Mouse (Mus musculus): Measurements from ENCODE around the gene Rab28. TPM values are rescaled to one million over a fixed set of nuclear protein-coding genes. Genes with fewer than 3 reads are reported as not detected.
"Not testable (repeated sequence)": the region's sequence is repeated elsewhere in the genome, so short reads cannot be mapped to it uniquely, and the experiment has no call there.

Rab28 gene
- polyA plus RNA-seq, 1 experiment from 2014 or later = 76.1 TPM

GRCm38 (mm10) chr5:41744234-41744633 lies 36.3 kb upstream of the Rab28 start:
- no peak overlapping the region for H3K9ac ChIP-seq (replicated peaks; ENCODE audit: low read length)
- no peaks in the 10 kb centered on the region for H3K9me3 ChIP-seq (ENCODE audit: control insufficient read depth, low read length)
- ATAC-seq (ENCODE audit: low FRiP score, low TSS enrichment) (no peak), DNase-seq (no peak)
- no peaks in the 10 kb centered on the region for H3K36me3 ChIP-seq (ENCODE audit: control insufficient read depth, insufficient read depth, low read length)
- H3K4me1 ChIP-seq (ENCODE audit: control insufficient read depth, insufficient read depth, low read length) = no peaks in the 10 kb centered on the region
- peaks cover 48% of the 10 kb centered on the region for H3K27me3 ChIP-seq (ENCODE audit: control insufficient read depth, insufficient read depth, low read length)
- no peak overlapping the region for H3K4me2 ChIP-seq (ENCODE audit: low read length)
- H3K4me3 ChIP-seq (replicated peaks; ENCODE audit: low read depth, low read length) = no peak overlapping the region
- H3K27ac ChIP-seq (replicated peaks; ENCODE audit: low read depth, low read length) = no peak overlapping the region
- 11% methylated on average over 7 of the region's 7 CpGs for WGBS

GRCm38 (mm10) chr5:41738817-41739216 lies 30.9 kb upstream of the Rab28 start:
- Histone ChIP-seq H3K9ac (replicated peaks; ENCODE audit: low read length) (no peak overlapping the region), H3K4me1 (ENCODE audit: control insufficient read depth, insufficient read depth, low read length) (no peaks in the 10 kb centered on the region), H3K36me3 (ENCODE audit: control insufficient read depth, insufficient read depth, low read length) (no peaks in the 10 kb centered on the region), H3K27ac (replicated peaks; ENCODE audit: low read depth, low read length) (no peak overlapping the region), H3K4me3 (replicated peaks; ENCODE audit: low read depth, low read length) (no peak overlapping the region), H3K27me3 (ENCODE audit: control insufficient read depth, insufficient read depth, low read length) (peaks cover 2% of the 10 kb centered on the region; the same call in 1 of the 2 replicates), H3K9me3 (ENCODE audit: control insufficient read depth, low read length) (no peaks in the 10 kb centered on the region), H3K4me2 (ENCODE audit: low read length) (no peak overlapping the region)
- no peak for ATAC-seq (ENCODE audit: low FRiP score, low TSS enrichment)
- 82% methylated on average over 6 of the region's 6 CpGs for WGBS
- no peak for DNase-seq

GRCm38 (mm10) chr5:41737039-41737438 lies 29.1 kb upstream of the Rab28 start:
- ATAC-seq (ENCODE audit: low FRiP score, low TSS enrichment) = no peak
- H3K9ac ChIP-seq (replicated peaks; ENCODE audit: low read length) = no peak overlapping the region
- H3K9me3 ChIP-seq (ENCODE audit: control insufficient read depth, low read length) = no peaks in the 10 kb centered on the region
- H3K4me2 ChIP-seq (ENCODE audit: low read length) = no peak overlapping the region
- WGBS = 58% methylated on average over 5 of the region's 5 CpGs
- no peak for DNase-seq
- no peak overlapping the region for H3K27ac ChIP-seq (replicated peaks; ENCODE audit: low read depth, low read length)
- H3K27me3 ChIP-seq (ENCODE audit: control insufficient read depth, insufficient read depth, low read length) = no peaks in the 10 kb centered on the region
- H3K4me1 ChIP-seq (ENCODE audit: control insufficient read depth, insufficient read depth, low read length) = no peaks in the 10 kb centered on the region
- no peaks in the 10 kb centered on the region for H3K36me3 ChIP-seq (ENCODE audit: control insufficient read depth, insufficient read depth, low read length)
- no peak overlapping the region for H3K4me3 ChIP-seq (replicated peaks; ENCODE audit: low read depth, low read length)

GRCm38 (mm10) chr5:41727017-41727416 lies 19.1 kb upstream of the Rab28 start:
- ATAC-seq (ENCODE audit: low FRiP score, low TSS enrichment) (no peak), DNase-seq (no peak)
- Histone ChIP-seq H3K9me3 (ENCODE audit: control insufficient read depth, low read length) (no peaks in the 10 kb centered on the region), H3K4me2 (ENCODE audit: low read length) (no peak overlapping the region), H3K9ac (replicated peaks; ENCODE audit: low read length) (no peak overlapping the region), H3K4me3 (replicated peaks; ENCODE audit: low read depth, low read length) (no peak overlapping the region), H3K36me3 (ENCODE audit: control insufficient read depth, insufficient read depth, low read length) (no peaks in the 10 kb centered on the region), H3K27ac (replicated peaks; ENCODE audit: low read depth, low read length) (no peak overlapping the region), H3K27me3 (ENCODE audit: control insufficient read depth, insufficient read depth, low read length) (no peaks in the 10 kb centered on the region), H3K4me1 (ENCODE audit: control insufficient read depth, insufficient read depth, low read length) (no peaks in the 10 kb centered on the region)
- 87% methylated on average over 1 of the region's 1 CpGs for WGBS

DNA sequence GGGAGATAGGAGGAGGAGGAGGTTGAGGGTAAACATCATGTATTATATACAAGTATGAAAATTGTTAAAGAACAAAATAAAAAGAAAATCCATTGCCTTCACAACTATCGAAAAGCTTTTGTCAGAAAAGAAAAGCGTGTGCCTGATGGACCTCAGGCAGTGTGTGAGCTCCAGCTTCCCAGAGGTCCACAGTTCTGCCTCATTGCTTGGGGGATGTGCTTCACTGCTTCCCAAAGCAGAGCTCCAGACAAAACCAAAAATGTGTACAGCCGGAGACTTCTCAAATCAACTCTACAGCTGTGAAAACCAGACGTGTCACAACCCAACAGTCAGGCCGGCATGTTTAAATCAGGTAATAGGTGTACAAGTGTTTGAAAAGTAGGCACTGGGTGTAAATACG lies 17.6 kb upstream of the Rab28 start:
- Histone ChIP-seq H3K27me3 (ENCODE audit: control insufficient read depth, insufficient read depth, low read length) (no peaks in the 10 kb centered on the region), H3K27ac (replicated peaks; ENCODE audit: low read depth, low read length) (no peak overlapping the region), H3K4me1 (ENCODE audit: control insufficient read depth, insufficient read depth, low read length) (no peaks in the 10 kb centered on the region), H3K9ac (replicated peaks; ENCODE audit: low read length) (no peak overlapping the region), H3K36me3 (ENCODE audit: control insufficient read depth, insufficient read depth, low read length) (no peaks in the 10 kb centered on the region), H3K9me3 (ENCODE audit: control insufficient read depth, low read length) (no peaks in the 10 kb centered on the region), H3K4me2 (ENCODE audit: low read length) (no peak overlapping the region), H3K4me3 (replicated peaks; ENCODE audit: low read depth, low read length) (no peak overlapping the region)
- ATAC-seq (ENCODE audit: low FRiP score, low TSS enrichment) (no peak), DNase-seq (no peak)
- WGBS = 41% methylated on average over 6 of the region's 6 CpGs

DNA sequence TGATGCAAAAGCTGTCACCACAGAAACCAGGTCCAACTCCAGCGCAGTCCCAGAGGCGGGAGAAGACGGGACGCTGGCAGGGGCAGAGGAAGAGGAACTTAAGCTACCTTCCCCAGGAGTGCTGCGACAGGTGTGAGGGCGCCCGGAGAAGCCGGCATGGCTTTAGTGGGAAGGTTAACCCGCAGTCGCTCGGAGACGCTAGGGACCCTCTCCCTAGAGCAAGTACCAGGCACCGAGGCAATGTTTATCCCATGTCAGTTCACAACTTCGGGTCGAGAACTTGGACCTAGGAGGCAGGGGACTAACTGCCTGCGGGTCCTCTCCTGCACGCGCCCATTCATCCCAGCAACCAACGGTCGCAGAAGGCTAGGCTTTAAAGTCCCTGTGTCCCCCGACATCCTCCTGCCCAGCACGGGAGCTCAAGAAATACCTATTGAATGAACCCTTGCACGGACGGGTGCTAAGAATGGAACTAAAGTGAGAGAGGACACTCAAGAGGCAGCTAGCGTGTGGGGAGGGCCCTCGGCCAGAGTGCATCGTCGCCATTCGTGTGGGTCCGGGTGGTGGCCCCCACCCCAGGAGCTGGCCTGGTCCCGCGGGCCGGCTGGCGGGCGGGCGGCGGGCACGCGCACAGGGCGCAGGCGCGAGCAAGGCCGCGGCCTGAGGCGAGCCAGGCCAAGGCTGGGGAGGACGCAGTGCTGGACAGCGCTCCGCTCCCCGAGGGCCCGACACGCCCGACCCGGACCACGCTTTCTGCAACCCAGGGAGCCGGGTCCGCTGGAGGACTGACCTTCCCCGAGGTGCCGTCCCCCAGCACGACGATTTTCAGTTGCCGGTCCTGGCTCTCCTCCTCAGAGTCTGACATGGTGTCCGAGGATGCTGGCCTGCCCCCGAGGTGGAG lies 592 bp downstream of the Rab28 start:
- peaks cover 7% of the 10 kb centered on the region for H3K4me1 ChIP-seq (ENCODE audit: control insufficient read depth, insufficient read depth, low read length)
- WGBS = under 1% methylated on average over 63 of the region's 63 CpGs
- DNase-seq = peak; percentile 74
- no peaks in the 10 kb centered on the region for H3K27me3 ChIP-seq (ENCODE audit: control insufficient read depth, insufficient read depth, low read length)
- H3K9me3 ChIP-seq (ENCODE audit: control insufficient read depth, low read length) = no peaks in the 10 kb centered on the region
- H3K4me2 ChIP-seq (ENCODE audit: low read length) = peak overlapping the region; percentile 88
- peak; percentile 86 for ATAC-seq (ENCODE audit: low FRiP score, low TSS enrichment)
- peak overlapping the region; percentile 97 for H3K9ac ChIP-seq (replicated peaks; ENCODE audit: low read length)
- peak overlapping the region; percentile 99 for H3K4me3 ChIP-seq (replicated peaks; ENCODE audit: low read depth, low read length)
- H3K36me3 ChIP-seq (ENCODE audit: control insufficient read depth, insufficient read depth, low read length) = no peaks in the 10 kb centered on the region
- peak overlapping the region; percentile 92 for H3K27ac ChIP-seq (replicated peaks; ENCODE audit: low read depth, low read length)

GRCm38 (mm10) chr5:41706777-41707114 lies 1.2 kb downstream of the Rab28 start:
- Histone ChIP-seq H3K27me3 (ENCODE audit: control insufficient read depth, insufficient read depth, low read length) (no peaks in the 10 kb centered on the region), H3K36me3 (ENCODE audit: control insufficient read depth, insufficient read depth, low read length) (no peaks in the 10 kb centered on the region), H3K27ac (replicated peaks; ENCODE audit: low read depth, low read length) (no peak overlapping the region), H3K9me3 (ENCODE audit: control insufficient read depth, low read length) (no peaks in the 10 kb centered on the region), H3K4me3 (replicated peaks; ENCODE audit: low read depth, low read length) (peak overlapping the region; percentile 99), H3K9ac (replicated peaks; ENCODE audit: low read length) (peak overlapping the region; percentile 97), H3K4me1 (ENCODE audit: control insufficient read depth, insufficient read depth, low read length) (peaks cover 7% of the 10 kb centered on the region), H3K4me2 (ENCODE audit: low read length) (peak overlapping the region; percentile 88)
- ATAC-seq (ENCODE audit: low FRiP score, low TSS enrichment) (no peak), DNase-seq (no peak)
- WGBS = 4% methylated on average over 9 of the region's 9 CpGs

DNA sequence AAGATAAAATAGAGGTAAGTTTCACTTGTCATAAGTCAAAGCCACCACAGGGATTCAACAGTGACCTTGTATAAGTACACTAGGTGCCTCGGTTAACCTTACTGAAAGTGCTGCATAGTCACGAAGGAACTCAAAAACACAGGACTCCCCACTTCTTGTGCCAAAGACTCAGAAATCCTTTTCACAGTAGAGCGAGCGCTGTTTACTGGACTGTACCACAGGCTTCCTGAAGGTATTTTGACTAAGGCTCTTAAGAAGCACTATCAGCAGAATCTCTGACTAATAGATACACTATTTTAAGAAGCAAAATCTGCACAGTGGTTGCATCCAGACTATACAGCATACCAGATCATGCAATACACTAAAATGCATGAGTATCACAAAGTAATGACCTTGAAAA lies 6.9 kb downstream of the Rab28 start:
- H3K27me3 ChIP-seq (ENCODE audit: control insufficient read depth, insufficient read depth, low read length); H3K4me1 ChIP-seq (ENCODE audit: control insufficient read depth, insufficient read depth, low read length); ATAC-seq (ENCODE audit: low FRiP score, low TSS enrichment); DNase-seq; H3K27ac ChIP-seq (replicated peaks; ENCODE audit: low read depth, low read length); H3K9me3 ChIP-seq (ENCODE audit: control insufficient read depth, low read length); H3K4me2 ChIP-seq (ENCODE audit: low read length); H3K36me3 ChIP-seq (ENCODE audit: control insufficient read depth, insufficient read depth, low read length); H3K4me3 ChIP-seq (replicated peaks; ENCODE audit: low read depth, low read length); H3K9ac ChIP-seq (replicated peaks; ENCODE audit: low read length): not testable (repeated sequence)
- WGBS = 81% methylated on average over 4 of the region's 4 CpGs

- ATAC-seq (ENCODE audit: low FRiP score, low TSS enrichment) = no peak
- Histone ChIP-seq H3K4me2 (ENCODE audit: low read length) (no peak overlapping the region), H3K9ac (replicated peaks; ENCODE audit: low read length) (no peak overlapping the region)
These were observed 10.0 kb downstream of the Rab28 start for GRCm38 (mm10) chr5:41697958-41698357.

More at GRCm38 (mm10) chr5:41697958-41698357, 10.0 kb downstream of the Rab28 start:
- no peak overlapping the region for H3K27ac ChIP-seq (replicated peaks; ENCODE audit: low read depth, low read length)
- H3K4me1 ChIP-seq (ENCODE audit: control insufficient read depth, insufficient read depth, low read length) = no peaks in the 10 kb centered on the region
- DNase-seq = no peak
- H3K9me3 ChIP-seq (ENCODE audit: control insufficient read depth, low read length) = no peaks in the 10 kb centered on the region
- H3K4me3 ChIP-seq (replicated peaks; ENCODE audit: low read depth, low read length) = no peak overlapping the region
- no peaks in the 10 kb centered on the region for H3K27me3 ChIP-seq (ENCODE audit: control insufficient read depth, insufficient read depth, low read length)
- 0 out of 2 replicates have a peak, but pooled peaks cover under 1% of the 10 kb centered on the region for H3K36me3 ChIP-seq (ENCODE audit: control insufficient read depth, insufficient read depth, low read length)
